Mouse (Mus musculus): ENCODE results near the gene Mgll.
A peak's percentile ranks its signal among the peaks of the same experiment; 100 is the strongest.

The Mgll gene

DNA sequence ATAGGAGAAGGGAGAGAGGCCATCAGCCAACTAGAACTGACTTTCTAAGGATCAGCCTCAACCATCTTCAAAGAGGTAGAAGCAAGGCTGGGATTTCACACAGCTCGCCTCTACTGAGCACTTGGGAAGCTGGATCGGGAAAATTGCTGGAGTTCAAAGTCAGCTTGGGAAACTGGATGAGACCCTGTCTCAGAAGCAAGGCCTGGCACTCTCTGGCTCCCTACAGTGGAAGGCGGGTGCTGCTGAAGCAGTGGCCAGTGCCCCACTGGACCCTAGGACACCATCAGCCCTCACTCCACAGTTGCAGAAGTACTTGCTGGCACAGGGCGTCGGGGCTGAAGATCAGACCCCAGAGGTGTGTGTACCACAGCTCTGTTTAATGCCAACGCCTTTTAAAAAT lies 133.6 kb downstream of the Mgll start:
- DNase-seq: no peak

DNA sequence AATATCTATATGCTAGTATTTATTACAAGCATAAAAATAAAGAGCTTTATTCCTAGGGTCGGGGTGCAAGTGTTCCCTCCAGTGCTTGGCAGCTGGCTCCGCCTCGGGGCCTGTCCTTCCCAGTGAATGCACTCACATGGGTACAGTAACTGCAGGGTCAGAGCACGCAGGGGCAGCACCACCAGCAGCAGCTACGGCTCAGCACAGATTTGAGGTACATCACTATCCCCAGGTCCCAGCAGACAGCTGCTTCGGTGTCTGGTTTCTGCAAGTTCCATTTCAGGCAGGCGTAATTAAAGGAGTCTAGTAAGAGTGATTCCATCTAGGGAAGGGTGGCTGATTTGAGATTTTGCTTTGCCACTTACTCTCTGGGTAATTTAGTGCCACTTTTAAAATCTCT lies 134.1 kb downstream of the Mgll start:
- no peak for DNase-seq

DNA sequence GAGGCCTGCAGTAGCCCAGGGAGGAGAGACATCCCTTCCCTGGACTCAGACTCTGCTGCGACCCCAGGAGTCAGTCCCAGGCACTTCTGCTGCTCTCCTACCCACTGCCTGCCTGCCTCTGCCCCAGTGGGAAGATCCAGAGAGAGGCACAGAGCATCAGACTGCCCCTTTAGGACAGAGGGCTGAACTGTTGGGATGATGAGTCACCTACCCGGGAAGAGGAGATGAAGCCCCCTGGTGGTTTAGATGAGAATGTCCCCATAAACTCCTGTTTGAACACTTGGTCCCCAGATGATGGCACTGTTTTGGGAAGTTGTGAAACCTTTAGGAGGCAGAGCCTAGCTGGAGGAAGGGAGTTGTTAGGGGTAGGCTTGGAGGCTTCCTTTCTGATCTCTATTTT lies 136.7 kb downstream of the Mgll start:
- DNase-seq: peak; percentile 45

DNA sequence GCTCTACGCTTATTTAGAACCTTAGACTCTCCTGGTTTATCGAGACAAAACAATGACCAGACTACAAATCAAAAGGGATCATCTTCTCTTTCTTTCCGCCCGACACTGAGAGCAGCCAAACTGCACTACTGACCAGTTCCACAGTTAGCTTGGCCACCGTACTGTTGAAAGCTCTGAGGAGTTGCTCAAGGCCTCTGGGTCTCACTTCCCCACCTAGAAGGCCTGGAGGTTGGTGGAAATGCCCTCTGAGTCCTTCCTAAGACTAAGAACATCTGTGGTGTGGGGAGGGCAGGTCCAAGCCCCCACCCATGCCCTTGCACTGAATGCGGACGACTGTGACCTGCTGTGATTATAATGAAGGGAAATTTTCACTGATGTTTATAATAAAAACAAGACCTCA lies 141.5 kb downstream of the Mgll start:
- DNase-seq: no peak

- no peak for DNase-seq
These were observed 145.2 kb downstream of the Mgll start for GRCm38 (mm10) chr6:88869459-88869858.

DNA sequence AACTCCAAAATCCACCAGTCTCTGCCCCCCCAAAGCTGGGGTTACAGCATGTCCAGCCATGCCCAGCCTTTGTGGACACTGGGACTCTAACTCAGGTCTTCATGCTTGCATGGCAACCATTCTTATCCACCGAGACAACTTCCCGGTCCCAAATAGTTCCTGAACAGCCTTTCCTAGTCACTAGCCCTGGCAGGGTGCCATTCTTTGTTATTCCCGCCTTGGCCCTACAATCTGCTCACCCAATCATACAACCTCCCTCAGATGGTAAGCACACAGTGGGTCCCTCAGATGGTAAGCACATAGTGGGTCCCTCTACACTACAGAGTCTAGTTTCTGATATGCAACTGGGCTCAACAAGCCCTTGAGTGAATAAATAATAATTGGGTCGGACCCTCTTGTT lies 146.4 kb downstream of the Mgll start:
- peak; percentile 38 for DNase-seq

DNA sequence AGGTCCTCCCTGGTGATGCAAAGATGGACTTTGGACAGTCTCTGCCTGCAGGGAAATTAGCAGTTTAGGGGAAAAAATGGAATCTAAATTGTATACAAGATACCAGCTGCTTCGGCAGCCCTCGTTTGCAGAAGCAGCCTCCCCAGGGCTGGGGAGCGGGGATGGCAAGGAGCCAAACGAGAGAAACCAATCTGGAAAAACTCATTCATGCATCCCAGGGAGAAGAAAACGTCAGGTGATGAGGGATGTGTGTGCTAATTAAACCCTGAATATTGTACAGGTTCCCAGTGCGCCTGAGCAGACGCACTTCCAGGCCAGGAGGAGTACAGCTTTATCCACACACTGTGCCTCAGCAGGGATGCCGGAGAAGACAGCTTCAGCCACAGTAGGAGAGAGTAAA lies 147.3 kb downstream of the Mgll start:
- no peak for DNase-seq

DNA sequence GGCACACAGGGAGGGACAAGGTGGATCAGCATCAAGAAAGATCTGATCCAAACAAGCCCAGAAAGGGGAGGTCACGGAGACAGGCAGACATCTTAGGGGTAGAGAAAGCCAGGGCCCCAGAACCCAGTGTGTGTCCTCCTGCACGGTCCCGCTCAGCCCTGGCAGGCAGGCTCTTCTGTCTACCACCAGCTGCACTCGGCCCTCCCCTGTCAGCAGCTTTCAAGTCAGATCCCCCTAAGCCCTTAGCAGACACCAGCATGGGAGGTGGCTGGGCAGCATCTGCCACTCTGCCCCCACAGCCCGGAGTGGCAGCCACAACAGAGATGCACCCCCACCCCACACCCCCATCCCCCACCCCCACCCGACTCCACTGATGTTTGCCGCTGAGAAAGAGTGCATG lies 148.6 kb downstream of the Mgll start:
- DNase-seq: no peak

DNA sequence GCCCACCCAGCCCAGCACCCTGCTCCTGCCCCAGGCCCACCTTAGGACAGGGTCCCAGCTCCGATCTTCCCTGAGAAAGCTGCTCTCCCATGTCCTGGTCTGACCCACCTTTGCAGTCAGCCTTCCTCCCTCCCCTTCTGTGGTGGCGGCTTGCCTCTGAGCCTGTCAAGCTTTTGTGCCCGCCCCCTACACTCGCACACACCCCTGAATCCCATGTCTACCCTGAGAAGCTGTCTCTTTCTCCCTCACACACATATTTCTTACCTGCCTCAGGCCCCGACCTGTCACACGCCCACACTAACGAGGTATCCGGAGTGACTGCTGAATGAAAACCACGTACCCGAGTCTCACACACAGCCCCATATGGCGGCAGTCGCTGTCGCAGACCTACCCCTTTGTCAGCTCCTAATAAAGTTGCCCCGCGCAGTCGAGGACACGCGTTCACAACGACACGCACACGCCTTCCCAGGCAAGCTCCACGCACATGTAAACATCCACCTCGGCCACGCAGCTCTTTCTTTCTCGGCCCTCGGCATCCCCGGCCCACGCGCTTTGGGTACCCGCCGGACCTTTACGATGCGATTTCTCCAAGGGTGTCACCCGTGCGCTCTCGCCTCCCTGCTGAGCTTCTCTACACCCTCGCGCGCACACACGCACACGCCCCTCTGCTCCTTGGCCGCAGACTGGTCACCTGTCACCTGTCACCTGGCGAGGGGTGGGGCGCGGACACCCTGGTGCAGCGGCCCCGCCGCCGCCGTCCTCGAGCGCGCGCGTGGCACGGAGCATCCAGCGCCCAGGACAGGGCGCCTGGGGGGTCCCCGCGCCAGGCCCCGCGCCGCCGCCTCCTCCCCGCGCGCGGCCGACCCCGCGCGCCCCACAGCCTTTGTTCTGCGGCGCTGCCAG lies 150.0 kb downstream of the Mgll start:
- peak; percentile 33 for DNase-seq

DNA sequence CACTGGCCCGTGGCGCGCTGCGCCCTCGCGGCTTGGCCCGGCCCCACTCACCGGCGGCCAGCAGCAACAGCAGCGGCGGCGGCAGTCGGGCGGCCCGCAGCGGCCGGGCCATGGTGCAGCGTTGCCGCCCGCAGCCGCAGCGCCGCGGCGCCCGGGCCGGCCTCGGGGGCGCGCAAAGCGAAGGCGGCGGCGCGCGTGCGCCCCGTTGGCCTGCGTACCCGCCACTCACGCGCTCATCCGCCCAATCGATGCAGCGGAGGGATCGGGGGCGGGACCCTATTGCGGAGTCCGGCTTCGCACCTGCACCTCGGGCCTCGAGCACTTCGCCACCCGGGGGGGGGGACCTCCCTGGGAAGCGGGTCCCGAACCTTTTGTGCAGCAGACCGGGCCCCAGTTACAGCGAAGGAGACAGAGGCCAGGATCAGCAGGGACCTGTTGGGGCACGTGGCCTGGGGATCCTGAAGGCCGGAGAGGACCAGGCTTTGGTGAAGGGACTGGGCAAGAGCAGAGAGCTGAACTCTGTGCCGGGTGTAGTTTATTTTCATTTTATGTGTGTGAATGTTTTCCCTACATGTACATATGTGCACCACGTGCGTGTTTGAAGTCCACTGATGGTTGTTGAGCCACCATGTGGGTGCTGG lies 150.8 kb downstream of the Mgll start, which contains the start of gene Podxl2:
Gene Podxl2 (minus strand): TSS at position 177 of the 641 bp plus-strand sequence.
- peak; percentile 90 for DNase-seq

Data from kidney, postnatal 10 days (tissue).